Mouse (Mus musculus) midbrain, embryonic 15.5 days (tissue): Measurements from ENCODE around the gene Bin2. TPM values are rescaled to one million over a fixed set of nuclear protein-coding genes. Genes with fewer than 3 reads are reported as not detected.

Source experiments
- ATAC-seq: fragments of 200-750 bp; cut with Nextera tagmentation; replicated peaks from 2 replicates; pipeline ENCODE4 v1.8.0; 2017; ENCODE audit warnings: moderate TSS enrichment
- H3K27ac ChIP-seq: fragments of 300-500 bp; sonication (generic); 2 replicates; pipeline ENCODE4 v1.5.1; 2015; ENCODE audit warnings: mild to moderate bottlenecking, inconsistent platforms
- H3K27me3 ChIP-seq: fragments of 300-500 bp; sonication (generic); replicated peaks from 2 replicates; pipeline ENCODE4 v1.6.1; 2015; ENCODE audit warnings: inconsistent platforms
- H3K36me3 ChIP-seq: fragments of 300-500 bp; sonication (generic); replicated peaks from 2 replicates; pipeline ENCODE4 v1.6.1; 2015; ENCODE audit warnings: inconsistent platforms
- H3K4me1 ChIP-seq: fragments of 300-500 bp; sonication (generic); 2 replicates; pipeline ENCODE4 v1.6.1; 2015; ENCODE audit warnings: inconsistent platforms
- H3K4me2 ChIP-seq: fragments of 300-500 bp; sonication (generic); 2 replicates; pipeline ENCODE4 v1.6.1; 2015; ENCODE audit warnings: inconsistent platforms, mild to moderate bottlenecking, moderate library complexity
- H3K4me3 ChIP-seq: fragments of 300-500 bp; sonication (generic); 2 replicates; pipeline ENCODE4 v1.5.1; 2015; ENCODE audit warnings: mild to moderate bottlenecking, inconsistent platforms
- H3K9ac ChIP-seq: fragments of 300-500 bp; sonication (generic); 2 replicates; pipeline ENCODE4 v1.6.1; 2015; ENCODE audit warnings: mild to moderate bottlenecking, inconsistent platforms
- H3K9me3 ChIP-seq: fragments of 300-500 bp; sonication (generic); 2 replicates; pipeline ENCODE4 v1.6.1; 2016; ENCODE audit warnings: inconsistent platforms
- WGBS: fragments of 180-500 bp; shearing (Covaris S2); methylation state at CpG from one replicate; pipeline ENCODE4 v1.1.7; 2015; ENCODE audit warnings: mixed read lengths; 5-methylcytosine and 5-hydroxymethylcytosine counted together
- polyA plus RNA-seq: library from polyadenylated mRNA; unstranded; fragments of >200 nt; fragmentation: Nextera tagmentation; extraction: Ambion mirVana; gene quantifications from 2 replicates; pipeline ENCODE4 v1.2.1, GENCODE M21; 2015

The Bin2 gene
- polyA plus RNA-seq, 1 experiment from 2014 or later, result 1.0 TPM

GRCm38 (mm10) chr15:100666219-100666696, 3.1 kb downstream of the Bin2 start:
- no peak for ATAC-seq
- no peak overlapping the region for H3K27ac ChIP-seq
- 10% methylated on average over 7 of the region's 7 CpGs for WGBS
- no peak overlapping the region for H3K4me3 ChIP-seq
- H3K4me1 ChIP-seq, result peaks cover 12% of the 10 kb centered on the region
- H3K36me3 ChIP-seq, result no peaks in the 10 kb centered on the region
- no peak overlapping the region for H3K9ac ChIP-seq
- no peak overlapping the region for H3K4me2 ChIP-seq
- no peaks in the 10 kb centered on the region for H3K27me3 ChIP-seq
- no peaks in the 10 kb centered on the region for H3K9me3 ChIP-seq

GRCm38 (mm10) chr15:100665411-100666218, 3.7 kb downstream of the Bin2 start:
- WGBS, result 42% methylated on average over 9 of the region's 9 CpGs
- ATAC-seq, result no peak

GRCm38 (mm10) chr15:100664813-100665274, 4.5 kb downstream of the Bin2 start:
- H3K36me3 ChIP-seq, result no peaks in the 10 kb centered on the region
- no peak overlapping the region for H3K9ac ChIP-seq
- whole genome bisulfite sequencing, result 83% methylated on average over 9 of the region's 9 CpGs

More at GRCm38 (mm10) chr15:100665411-100666218, 3.7 kb downstream of the Bin2 start:
- H3K4me1 ChIP-seq, result peaks cover 12% of the 10 kb centered on the region
- H3K4me3 ChIP-seq, result no peak overlapping the region
- no peaks in the 10 kb centered on the region for H3K27me3 ChIP-seq
- no peak overlapping the region for H3K27ac ChIP-seq
- no peaks in the 10 kb centered on the region for H3K36me3 ChIP-seq
- no peaks in the 10 kb centered on the region for H3K9me3 ChIP-seq
- no peak overlapping the region for H3K4me2 ChIP-seq
- H3K9ac ChIP-seq, result no peak overlapping the region

GRCm38 (mm10) chr15:100660805-100661204, 8.5 kb downstream of the Bin2 start:
- Histone ChIP-seq H3K4me1 (peaks cover 7% of the 10 kb centered on the region), H3K4me2 (no peak overlapping the region), H3K27ac (no peak overlapping the region), H3K9me3 (no peaks in the 10 kb centered on the region), H3K27me3 (no peaks in the 10 kb centered on the region), H3K9ac (no peak overlapping the region), H3K4me3 (no peak overlapping the region), H3K36me3 (no peaks in the 10 kb centered on the region)
- 92% methylated on average over 5 of the region's 5 CpGs for WGBS
- ATAC-seq, result no peak

More at GRCm38 (mm10) chr15:100664813-100665274, 4.5 kb downstream of the Bin2 start:
- Histone ChIP-seq H3K4me1 (peaks cover 12% of the 10 kb centered on the region), H3K27me3 (no peaks in the 10 kb centered on the region), H3K4me3 (no peak overlapping the region), H3K4me2 (no peak overlapping the region), H3K9me3 (no peaks in the 10 kb centered on the region), H3K27ac (no peak overlapping the region)
- no peak for ATAC-seq

GRCm38 (mm10) chr15:100660306-100660705, 9.0 kb downstream of the Bin2 start:
- no peak overlapping the region for H3K4me2 ChIP-seq
- WGBS, result 86% methylated on average over 9 of the region's 9 CpGs
- no peaks in the 10 kb centered on the region for H3K27me3 ChIP-seq
- no peaks in the 10 kb centered on the region for H3K9me3 ChIP-seq
- H3K36me3 ChIP-seq, result no peaks in the 10 kb centered on the region
- H3K4me1 ChIP-seq, result peaks cover 2% of the 10 kb centered on the region; the same call in 1 of the 2 replicates
- no peak overlapping the region for H3K4me3 ChIP-seq
- ATAC-seq, result no peak
- H3K9ac ChIP-seq, result no peak overlapping the region
- no peak overlapping the region for H3K27ac ChIP-seq

- no peaks in the 10 kb centered on the region for H3K27me3 ChIP-seq
- no peak overlapping the region for H3K4me2 ChIP-seq
- no peak overlapping the region for H3K9ac ChIP-seq
- H3K9me3 ChIP-seq, result no peaks in the 10 kb centered on the region
- H3K27ac ChIP-seq, result no peak overlapping the region
- no peaks in the 10 kb centered on the region for H3K36me3 ChIP-seq
- H3K4me3 ChIP-seq, result no peak overlapping the region
- no peaks in the 10 kb centered on the region for H3K4me1 ChIP-seq
- ATAC-seq, result no peak
- 84% methylated on average over 5 of the region's 5 CpGs for WGBS
Observed at GRCm38 (mm10) chr15:100655201-100655600, 14.2 kb downstream of the Bin2 start.

- Histone ChIP-seq H3K9me3 (no peaks in the 10 kb centered on the region), H3K27ac (no peak overlapping the region), H3K4me1 (no peaks in the 10 kb centered on the region), H3K4me3 (no peak overlapping the region), H3K9ac (no peak overlapping the region), H3K4me2 (no peak overlapping the region), H3K36me3 (no peaks in the 10 kb centered on the region), H3K27me3 (no peaks in the 10 kb centered on the region)
- whole genome bisulfite sequencing, result 100% methylated on average over 1 of the region's 1 CpGs
- ATAC-seq, result no peak
Observed at GRCm38 (mm10) chr15:100654271-100654670, 15.1 kb downstream of the Bin2 start.

GRCm38 (mm10) chr15:100651610-100652009, 17.7 kb downstream of the Bin2 start:
- Histone ChIP-seq H3K4me3 (no peak overlapping the region), H3K9ac (no peak overlapping the region), H3K4me2 (no peak overlapping the region), H3K36me3 (no peaks in the 10 kb centered on the region), H3K9me3 (no peaks in the 10 kb centered on the region), H3K4me1 (no peaks in the 10 kb centered on the region), H3K27me3 (no peaks in the 10 kb centered on the region), H3K27ac (no peak overlapping the region)
- WGBS, result 89% methylated on average over 9 of the region's 9 CpGs
- ATAC-seq, result no peak

- 87% methylated on average over 10 of the region's 10 CpGs for WGBS
- ATAC-seq, result no peak
- Histone ChIP-seq H3K4me3 (no peak overlapping the region), H3K36me3 (no peaks in the 10 kb centered on the region), H3K9ac (no peak overlapping the region), H3K27me3 (no peaks in the 10 kb centered on the region), H3K4me2 (no peak overlapping the region), H3K27ac (no peak overlapping the region), H3K9me3 (no peaks in the 10 kb centered on the region), H3K4me1 (no peaks in the 10 kb centered on the region)
Observed at GRCm38 (mm10) chr15:100650111-100650510, 19.2 kb downstream of the Bin2 start.

GRCm38 (mm10) chr15:100646161-100646560, 23.2 kb downstream of the Bin2 start:
- Histone ChIP-seq H3K27me3 (no peaks in the 10 kb centered on the region), H3K9me3 (no peaks in the 10 kb centered on the region), H3K9ac (no peak overlapping the region), H3K4me2 (no peak overlapping the region), H3K4me1 (no peaks in the 10 kb centered on the region), H3K27ac (no peak overlapping the region), H3K36me3 (no peaks in the 10 kb centered on the region), H3K4me3 (no peak overlapping the region)
- WGBS, result 84% methylated on average over 6 of the region's 6 CpGs
- ATAC-seq, result no peak

- no peaks in the 10 kb centered on the region for H3K36me3 ChIP-seq
- no peak overlapping the region for H3K4me3 ChIP-seq
- H3K27me3 ChIP-seq, result peaks cover 17% of the 10 kb centered on the region
- H3K9me3 ChIP-seq, result no peaks in the 10 kb centered on the region
- ATAC-seq, result no peak
- no peak overlapping the region for H3K27ac ChIP-seq
- no peak overlapping the region for H3K9ac ChIP-seq
- 93% methylated on average over 6 of the region's 7 CpGs for WGBS
- H3K4me2 ChIP-seq, result no peak overlapping the region
- no peaks in the 10 kb centered on the region for H3K4me1 ChIP-seq
Observed at GRCm38 (mm10) chr15:100642451-100642850, 26.9 kb downstream of the Bin2 start.

GRCm38 (mm10) chr15:100641226-100641810, 28.0 kb downstream of the Bin2 start:
- Histone ChIP-seq H3K4me1 (peaks cover 9% of the 10 kb centered on the region), H3K4me2 (no peak overlapping the region), H3K27ac (no peak overlapping the region), H3K27me3 (peaks cover 29% of the 10 kb centered on the region), H3K4me3 (no peak overlapping the region), H3K9me3 (no peaks in the 10 kb centered on the region), H3K36me3 (no peaks in the 10 kb centered on the region), H3K9ac (no peak overlapping the region)
- ATAC-seq, result no peak
- WGBS, result 81% methylated on average over 13 of the region's 16 CpGs
